Mouse (Mus musculus): ENCODE measurements around the gene Heg1. TPM values are rescaled to one million over a fixed set of nuclear protein-coding genes. Genes with fewer than 3 reads are reported as not detected.
A peak's percentile ranks its signal among the peaks of the same experiment; 100 is the strongest.

Gene Heg1
- polyA plus RNA-seq, 2 experiments = 3.2 to 3.5 TPM

- TF ChIP-seq EP300 (IDR thresholded peaks at IDR 0.05; ENCODE audit: low read depth) = no peak
- no peak for TF ChIP-seq CTCF (IDR thresholded peaks at IDR 0.05; ENCODE audit: low read depth)
- H3K9me3 ChIP-seq (ENCODE audit: control insufficient read depth, low read length) = no peaks in the 10 kb centered on the region
- H3K4me3 ChIP-seq (ENCODE audit: insufficient read depth in 1 of 2, low read depth in 2 of 2, low read length in 2 of 2) = no peak overlapping the region
- no peak overlapping the region for H3K27ac ChIP-seq
- no peaks in the 10 kb centered on the region for H3K4me1 ChIP-seq (replicated peaks; ENCODE audit: control insufficient read depth in 2 of 2, insufficient read depth in 2 of 2, low read length in 1 of 2)
- H3K36me3 ChIP-seq (replicated peaks; ENCODE audit: control insufficient read depth, insufficient read depth, low read depth) = no peaks in the 10 kb centered on the region; the same call in 1 of the 2 replicates
- H3K9ac ChIP-seq (replicated peaks) = no peak overlapping the region
- no peaks in the 10 kb centered on the region for H3K27me3 ChIP-seq (ENCODE audit: control insufficient read depth, insufficient read depth, low read length)
- H3K4me2 ChIP-seq (ENCODE audit: low read depth) = no peak overlapping the region
- no peak for ATAC-seq (ENCODE audit: insufficient read depth)
- DNase-seq (ENCODE audit: low read depth in 3 of 3, low spot score in 3 of 3) = no peak
- WGBS (ENCODE audit: insufficient replicate concordance) = 56% methylated on average over 7 of the region's 7 CpGs
Observed at GRCm38 (mm10) chr16:33745457-33745856, 61.3 kb downstream of the Heg1 start.

GRCm38 (mm10) chr16:33746074-33746676, 62.0 kb downstream of the Heg1 start:
- H3K9ac ChIP-seq (replicated peaks) = no peak overlapping the region
- TF ChIP-seq EP300 (IDR thresholded peaks at IDR 0.05; ENCODE audit: low read depth) (no peak), CTCF (IDR thresholded peaks at IDR 0.05; ENCODE audit: low read depth) (no peak)
- H3K4me2 ChIP-seq (ENCODE audit: low read depth) = no peak overlapping the region
- H3K9me3 ChIP-seq (ENCODE audit: control insufficient read depth, low read length) = no peaks in the 10 kb centered on the region
- 0 out of 4 replicates have a peak, but pooled peaks cover 0 to under 1% of the 10 kb centered on the region in 2 experiments for H3K4me1 ChIP-seq (replicated peaks; ENCODE audit: control insufficient read depth in 2 of 2, insufficient read depth in 2 of 2, low read length in 1 of 2)
- H3K36me3 ChIP-seq (replicated peaks; ENCODE audit: control insufficient read depth, insufficient read depth, low read depth) = no peaks in the 10 kb centered on the region; the same call in 1 of the 2 replicates
- DNase-seq (ENCODE audit: low read depth in 3 of 3, low spot score in 3 of 3) (no peak), ATAC-seq (ENCODE audit: insufficient read depth) (no peak)
- no peak overlapping the region for H3K4me3 ChIP-seq (ENCODE audit: insufficient read depth in 1 of 2, low read depth in 2 of 2, low read length in 2 of 2)
- H3K27ac ChIP-seq = no peak overlapping the region
- H3K27me3 ChIP-seq (ENCODE audit: control insufficient read depth, insufficient read depth, low read length) = no peaks in the 10 kb centered on the region
- 76% methylated on average over 10 of the region's 10 CpGs for WGBS (ENCODE audit: insufficient replicate concordance)

- H3K27ac ChIP-seq = no peak overlapping the region
- no peaks in the 10 kb centered on the region for H3K9me3 ChIP-seq (ENCODE audit: control insufficient read depth, low read length)
- H3K36me3 ChIP-seq (replicated peaks; ENCODE audit: control insufficient read depth, insufficient read depth, low read depth) = no peaks in the 10 kb centered on the region; the same call in 1 of the 2 replicates
- WGBS (ENCODE audit: insufficient replicate concordance) = 34% methylated on average over 7 of the region's 7 CpGs
- DNase-seq (ENCODE audit: low read depth in 3 of 3, low spot score in 3 of 3) = no peak
- H3K9ac ChIP-seq (replicated peaks) = no peak overlapping the region
- H3K4me1 ChIP-seq (replicated peaks; ENCODE audit: control insufficient read depth in 2 of 2, insufficient read depth in 2 of 2, low read length in 1 of 2) = 0 out of 4 replicates have a peak, but pooled peaks cover 0 to 5% of the 10 kb centered on the region in 2 experiments
- H3K4me3 ChIP-seq (ENCODE audit: insufficient read depth in 1 of 2, low read depth in 2 of 2, low read length in 2 of 2) = no peak overlapping the region
- no peaks in the 10 kb centered on the region for H3K27me3 ChIP-seq (ENCODE audit: control insufficient read depth, insufficient read depth, low read length)
- H3K4me2 ChIP-seq (ENCODE audit: low read depth) = no peak overlapping the region
- no peak for ATAC-seq (ENCODE audit: insufficient read depth)
- TF ChIP-seq EP300 (IDR thresholded peaks at IDR 0.05; ENCODE audit: low read depth) = no peak
- no peak for TF ChIP-seq CTCF (IDR thresholded peaks at IDR 0.05; ENCODE audit: low read depth)
Observed at GRCm38 (mm10) chr16:33747346-33747954, 63.3 kb downstream of the Heg1 start.

GRCm38 (mm10) chr16:33747994-33748393, 63.8 kb downstream of the Heg1 start:
- no peak overlapping the region for H3K27ac ChIP-seq
- H3K9me3 ChIP-seq (ENCODE audit: control insufficient read depth, low read length) = no peaks in the 10 kb centered on the region
- H3K36me3 ChIP-seq (replicated peaks; ENCODE audit: control insufficient read depth, insufficient read depth, low read depth) = no peaks in the 10 kb centered on the region
- TF ChIP-seq EP300 (IDR thresholded peaks at IDR 0.05; ENCODE audit: low read depth) = no peak
- TF ChIP-seq CTCF (IDR thresholded peaks at IDR 0.05; ENCODE audit: low read depth) = no peak
- 0 out of 4 replicates have a peak, but pooled peaks cover 0 to 5% of the 10 kb centered on the region in 2 experiments for H3K4me1 ChIP-seq (replicated peaks; ENCODE audit: control insufficient read depth in 2 of 2, insufficient read depth in 2 of 2, low read length in 1 of 2)
- no peak for DNase-seq (ENCODE audit: low read depth in 3 of 3, low spot score in 3 of 3)
- H3K9ac ChIP-seq (replicated peaks) = no peak overlapping the region
- ATAC-seq (ENCODE audit: insufficient read depth) = no peak
- H3K27me3 ChIP-seq (ENCODE audit: control insufficient read depth, insufficient read depth, low read length) = no peaks in the 10 kb centered on the region
- WGBS (ENCODE audit: insufficient replicate concordance) = 71% methylated on average over 2 of the region's 2 CpGs
- H3K4me3 ChIP-seq (ENCODE audit: insufficient read depth in 1 of 2, low read depth in 2 of 2, low read length in 2 of 2) = no peak overlapping the region
- no peak overlapping the region for H3K4me2 ChIP-seq (ENCODE audit: low read depth)

GRCm38 (mm10) chr16:33751152-33751551, 67.0 kb downstream of the Heg1 start:
- TF ChIP-seq EP300 (IDR thresholded peaks at IDR 0.05; ENCODE audit: low read depth) (no peak), CTCF (IDR thresholded peaks at IDR 0.05; ENCODE audit: low read depth) (no peak)

More at GRCm38 (mm10) chr16:33751152-33751551, 67.0 kb downstream of the Heg1 start:
- peaks cover 0 to 13% of the 10 kb centered on the region in 2 experiments; a peak in 2 of 4 replicates for H3K4me1 ChIP-seq (replicated peaks; ENCODE audit: control insufficient read depth in 2 of 2, insufficient read depth in 2 of 2, low read length in 1 of 2)
- H3K9me3 ChIP-seq (ENCODE audit: control insufficient read depth, low read length) = no peaks in the 10 kb centered on the region
- peak overlapping the region; percentile 74 for H3K4me2 ChIP-seq (ENCODE audit: low read depth)
- no peaks in the 10 kb centered on the region for H3K36me3 ChIP-seq (replicated peaks; ENCODE audit: control insufficient read depth, insufficient read depth, low read depth)
- ATAC-seq (ENCODE audit: insufficient read depth) (peak; percentile 48; the same call in 1 of the 2 replicates), DNase-seq (ENCODE audit: low read depth in 3 of 3, low spot score in 3 of 3) (no peak)
- peak overlapping the region; percentile 5 for H3K9ac ChIP-seq (replicated peaks)
- WGBS (ENCODE audit: insufficient replicate concordance) = 14% methylated on average over 13 of the region's 13 CpGs
- H3K27ac ChIP-seq = peak overlapping the region; percentile 44; the same call in 1 of the 2 replicates
- H3K4me3 ChIP-seq (ENCODE audit: insufficient read depth in 1 of 2, low read depth in 2 of 2, low read length in 2 of 2) = peak overlapping the region; percentile 41 to 47
- H3K27me3 ChIP-seq (ENCODE audit: control insufficient read depth, insufficient read depth, low read length) = no peaks in the 10 kb centered on the region
